Comparison of ENCODE assay signal across 8 mouse cellular contexts in genomic region chr17:24960135-24960851, GRCm38 (mm10). TPM values are rescaled to one million over a fixed set of nuclear protein-coding genes. Genes with fewer than 3 reads are reported as not detected.
DNase-seq lines count a peak whose midpoint lies in the region; ATAC-seq lines count a peak whose summit lies in the region.

Jpt2 (minus strand) TSS chr17:24960689.

- peak; percentile 98 for ATAC-seq in activated CD4-positive, CD25-positive, alpha-beta regulatory T cell, adult 4 months
- ATAC-seq in megakaryocyte, adult 5-6 weeks (ENCODE audit: poor library complexity, severe bottlenecking): peak; percentile 99

- DNase-seq in cerebellum, postnatal 4 days (ENCODE audit: low spot score in 2 of 2): peak; percentile 98 to 99
- peak; percentile 98 for DNase-seq in gastrocnemius, adult 18-20 months (ENCODE audit: low spot score)
- DNase-seq in induced T-regulatory cell, adult 2 months (ENCODE audit: low read depth): peak; percentile 99
- DNase-seq in left cerebral cortex, adult 8-10 months (ENCODE audit: low spot score in 2 of 2): peak; percentile 90 to 97
- peak; percentile 98 for DNase-seq in right cerebral cortex, adult 18-20 months
- DNase-seq in urinary bladder, adult 2 months (ENCODE audit: low spot score): no peak

RNA-seq across cellular contexts. Expression of gene Jpt2, which starts in this region (rescaled TPM):
- polyA plus RNA-seq in activated CD4-positive, CD25-positive, alpha-beta regulatory T cell, adult 4 months (2017; shearing (Covaris generic)): 10 to 100 TPM; 27.9 to 35.8 TPM
- 1 to 10 TPM; 3.9 to 5.9 TPM for total RNA-seq in gastrocnemius, adult 18-20 months (2021)
- total RNA-seq in left cerebral cortex, adult 8-10 months (2022): 1 to 10 TPM; 5.4 to 7.7 (median 7.0) TPM
- total RNA-seq in megakaryocyte, adult 5-6 weeks (2015): 60.9 and 63.8 TPM in 2 replicates
- total RNA-seq in megakaryocyte, adult 5-6 weeks (2017): 54.0 and 55.0 TPM in 2 replicates
- polyA plus RNA-seq in urinary bladder, adult 2 months (2012; rRNA removed): 17.8 and 22.6 TPM in 2 replicates

Comparison
In these comparisons a context has a peak if more than half of its experiments do, and no peak if none do; other contexts are left out.
1. RNA of gene Jpt2 (total RNA-seq): 54.0 to 63.8 TPM in megakaryocyte, adult 5-6 weeks; 5.4 to 7.7 TPM in left cerebral cortex, adult 8-10 months and 3.9 to 5.9 TPM in gastrocnemius, adult 18-20 months; every median in the first group is over 4 times any median in the second.